Mouse (Mus musculus) C2C12 (cell line): ENCODE results near the gene Insc. TPM values are rescaled to one million over a fixed set of nuclear protein-coding genes. Genes with fewer than 3 reads are reported as not detected.

Experiments
- H3K27me3 ChIP-seq: one replicate; pipeline ENCODE4 v1.6.1; 2011; ENCODE audit not compliant: control insufficient read depth, insufficient read depth, insufficient read length
- H3K36me3 ChIP-seq: one replicate; pipeline ENCODE4 v1.6.1; 2011; ENCODE audit not compliant: control insufficient read depth, insufficient read depth
- H3K4me3 ChIP-seq: one replicate; pipeline ENCODE4 v1.5.1; 2011; ENCODE audit warnings: mild to moderate bottlenecking, control low read depth; ENCODE audit not compliant: poor library complexity, insufficient read depth, severe bottlenecking
- H3K79me2 ChIP-seq: one replicate; pipeline ENCODE4 v1.6.1; 2011; ENCODE audit not compliant: control insufficient read depth, insufficient read depth
- H3K79me3 ChIP-seq: one replicate; pipeline ENCODE4 v1.6.1; 2011; ENCODE audit warnings: low read depth, control low read depth
- H3ac ChIP-seq: one replicate; pipeline ENCODE3; 2011; ENCODE audit warnings: low read depth; ENCODE audit not compliant: control insufficient read depth, insufficient read length
- CEBPB ChIP-seq: IDR thresholded peaks from one replicate; pipeline ENCODE4 v1.6.1; 2011; ENCODE audit warnings: low read depth, mild to moderate bottlenecking, control low read depth, moderate library complexity
- CTCF ChIP-seq: IDR thresholded peaks from one replicate; pipeline ENCODE4 v1.5.1; 2011; ENCODE audit not compliant: control insufficient read depth, insufficient read depth, insufficient read length
- FOSL1 ChIP-seq: IDR thresholded peaks from one replicate; pipeline ENCODE4 v1.8.0; 2011; ENCODE audit warnings: mild to moderate bottlenecking, low read length; ENCODE audit not compliant: poor library complexity, insufficient read depth, severe bottlenecking
- MAX ChIP-seq: IDR thresholded peaks from one replicate; pipeline ENCODE4 v1.6.1; 2011; ENCODE audit warnings: mild to moderate bottlenecking, control low read depth
- MYOD1 ChIP-seq: IDR thresholded peaks from one replicate; pipeline ENCODE4 v1.6.1; 2011; ENCODE audit warnings: low read depth; ENCODE audit not compliant: control insufficient read depth, insufficient read length
- MYOG ChIP-seq: IDR thresholded peaks from one replicate; pipeline ENCODE4 v1.6.1; 2011; ENCODE audit not compliant: control insufficient read depth, insufficient read length; ENCODE audit errors: extremely low read depth
- USF1 ChIP-seq: IDR thresholded peaks from one replicate; pipeline ENCODE4 v1.6.1; 2011; ENCODE audit warnings: low read depth, mild to moderate bottlenecking, control low read depth, moderate library complexity
- polyA plus RNA-seq: library from polyadenylated mRNA; unstranded; fragments of >200 nt; fragmentation: generic; extraction: Trizol; gene quantifications from one replicate; pipeline ENCODE4 v1.2.1, GENCODE M21; 2012; ENCODE audit warnings: missing spikeins

Insc gene
- polyA plus RNA-seq, 1 experiment, result 0.41 TPM

GRCm38 (mm10) chr7:114840029-114840745 is 96.7 kb downstream of the Insc start:
- Histone ChIP-seq H3ac (no peak overlapping the region), H3K36me3 (no peaks in the 10 kb centered on the region), H3K4me3 (no peak overlapping the region), H3K79me2 (no peaks in the 10 kb centered on the region), H3K27me3 (no peaks in the 10 kb centered on the region), H3K79me3 (no peaks in the 10 kb centered on the region)
- TF ChIP-seq CEBPB, result no peak
- no peak for TF ChIP-seq USF1
- TF ChIP-seq CTCF, result no peak
- TF ChIP-seq MAX, result no peak
- TF ChIP-seq FOSL1, result no peak
- TF ChIP-seq MYOD1, result no peak
- TF ChIP-seq MYOG, result no peak

GRCm38 (mm10) chr7:114842644-114843211 is 99.2 kb downstream of the Insc start:
- Histone ChIP-seq H3K79me3 (no peaks in the 10 kb centered on the region), H3ac (no peak overlapping the region), H3K4me3 (no peak overlapping the region), H3K27me3 (no peaks in the 10 kb centered on the region), H3K36me3 (no peaks in the 10 kb centered on the region), H3K79me2 (no peaks in the 10 kb centered on the region)
- no peak for TF ChIP-seq CTCF
- no peak for TF ChIP-seq FOSL1
- TF ChIP-seq USF1, result no peak
- TF ChIP-seq MYOD1, result no peak
- no peak for TF ChIP-seq MYOG
- no peak for TF ChIP-seq MAX
- no peak for TF ChIP-seq CEBPB

GRCm38 (mm10) chr7:114847179-114847578 is 103.7 kb downstream of the Insc start:
- H3K27me3 ChIP-seq, result no peaks in the 10 kb centered on the region
- H3ac ChIP-seq, result no peak overlapping the region
- no peak overlapping the region for H3K4me3 ChIP-seq
- TF ChIP-seq USF1 (no peak), FOSL1 (no peak), MAX (no peak), CEBPB (no peak), MYOD1 (no peak), MYOG (no peak), CTCF (no peak)
- H3K79me2 ChIP-seq, result no peaks in the 10 kb centered on the region
- H3K36me3 ChIP-seq, result no peaks in the 10 kb centered on the region
- no peaks in the 10 kb centered on the region for H3K79me3 ChIP-seq

GRCm38 (mm10) chr7:114852387-114852786 is 108.9 kb downstream of the Insc start:
- Histone ChIP-seq H3K4me3 (no peak overlapping the region), H3ac (no peak overlapping the region), H3K27me3 (no peaks in the 10 kb centered on the region), H3K79me3 (no peaks in the 10 kb centered on the region), H3K79me2 (no peaks in the 10 kb centered on the region), H3K36me3 (no peaks in the 10 kb centered on the region)
- TF ChIP-seq MYOD1 (no peak), USF1 (no peak), CEBPB (no peak), CTCF (no peak), MYOG (no peak), FOSL1 (no peak), MAX (no peak)

GRCm38 (mm10) chr7:114854169-114854568 is 110.7 kb downstream of the Insc start:
- Histone ChIP-seq H3K36me3 (no peaks in the 10 kb centered on the region), H3K79me2 (no peaks in the 10 kb centered on the region), H3K79me3 (no peaks in the 10 kb centered on the region), H3K4me3 (no peak overlapping the region), H3ac (no peak overlapping the region), H3K27me3 (no peaks in the 10 kb centered on the region)
- no peak for TF ChIP-seq MAX
- TF ChIP-seq CEBPB, result no peak
